Mouse (Mus musculus) MEL (cell line): ENCODE results near the gene Pcx. TPM values are rescaled to one million over a fixed set of nuclear protein-coding genes. Genes with fewer than 3 reads are reported as not detected.

Source experiments
- DNase-seq: peaks from one replicate; pipeline ENCODE4 v3.0.0; 2011; ENCODE audit warnings: low read depth, low spot score
- H3K27ac ChIP-seq: 2 replicates; pipeline ENCODE4 v1.5.1; 2012; ENCODE audit warnings: low read depth, mild to moderate bottlenecking, control low read depth, low read length, moderate library complexity; ENCODE audit not compliant: control insufficient read depth
- H3K27me3 ChIP-seq, 2 experiments: fragments of 150-350 bp in 1 of 2; sonication (generic) in 1 of 2; 2 replicates each; pipeline ENCODE4 v1.6.1; 2012; ENCODE audit warnings: low read length in 2 of 2, mild to moderate bottlenecking in 2 of 2, improper control_type of control experiment in 1 of 2, moderate library complexity in 1 of 2; ENCODE audit not compliant: insufficient read depth in 2 of 2, control insufficient read depth in 1 of 2
- H3K36me3 ChIP-seq, 2 experiments: 2 replicates each; pipeline ENCODE4 v1.6.1; 2012 to 2014; ENCODE audit warnings: low read length in 2 of 2, improper control_type of control experiment in 1 of 2, inconsistent platforms in 1 of 2, mild to moderate bottlenecking in 1 of 2; ENCODE audit not compliant: insufficient read depth in 2 of 2, control insufficient read depth in 1 of 2
- H3K4me1 ChIP-seq, 2 experiments: fragments of 150-350 bp in 1 of 2; sonication (generic) in 1 of 2; 2 replicates each; pipeline ENCODE4 v1.6.1; 2012; ENCODE audit warnings: low read length in 2 of 2, improper control_type of control experiment in 1 of 2, mild to moderate bottlenecking in 1 of 2; ENCODE audit not compliant: insufficient read depth in 2 of 2, control insufficient read depth in 1 of 2
- H3K4me3 ChIP-seq, 2 experiments: fragments of 150-350 bp in 1 of 2; sonication (generic) in 1 of 2; 2 replicates each; pipeline ENCODE4 v1.5.1; 2012; ENCODE audit warnings: low read depth in 2 of 2, low read length in 2 of 2, mild to moderate bottlenecking in 2 of 2, moderate library complexity in 2 of 2, control low read depth in 1 of 2, improper control_type of control experiment in 1 of 2; ENCODE audit not compliant: control insufficient read depth in 1 of 2, insufficient read depth in 1 of 2
- H3K79me2 ChIP-seq: 2 replicates; pipeline ENCODE4 v1.6.1; 2012; ENCODE audit warnings: mild to moderate bottlenecking, low read length, moderate library complexity; ENCODE audit not compliant: control insufficient read depth, poor library complexity, insufficient read depth
- H3K9ac ChIP-seq: 2 replicates; pipeline ENCODE4 v1.6.1; 2012; ENCODE audit warnings: low read depth, mild to moderate bottlenecking, control low read depth, low read length, moderate library complexity; ENCODE audit not compliant: control insufficient read depth, poor library complexity, severe bottlenecking
- H3K9me3 ChIP-seq: fragments of 150-350 bp; sonication (generic); replicated peaks from 2 replicates; pipeline ENCODE4 v1.6.1; 2012; ENCODE audit warnings: mild to moderate bottlenecking, low read length, improper control_type of control experiment, moderate library complexity; ENCODE audit not compliant: insufficient read depth
- BHLHE40 ChIP-seq: IDR thresholded peaks from 2 replicates; pipeline ENCODE4 v1.6.1; 2012; ENCODE audit warnings: low read depth, mild to moderate bottlenecking, inconsistent platforms, low read length, improper control_type of control experiment, borderline replicate concordance
- CTCF ChIP-seq, 3 experiments: IDR thresholded peaks in 2 of 3; conservative IDR thresholded peaks in 1 of 3; 2 replicates each; pipeline ENCODE4 v1.5.1; 2011 to 2012; ENCODE audit warnings: low read length in 3 of 3, low read depth in 2 of 3, mild to moderate bottlenecking in 2 of 3, improper control_type of control experiment in 1 of 3, inconsistent platforms in 1 of 3, mixed read lengths in 1 of 3, moderate library complexity in 1 of 3; ENCODE audit not compliant: control insufficient read depth in 1 of 3, insufficient read depth in 1 of 3, poor library complexity in 1 of 3, severe bottlenecking in 1 of 3
- E2F4 ChIP-seq: IDR thresholded peaks from 2 replicates; pipeline ENCODE4 v1.6.1; 2011; ENCODE audit warnings: low read depth, low read length, improper control_type of control experiment, borderline replicate concordance
- EP300 ChIP-seq, 2 experiments: IDR thresholded peaks; 2 replicates each; pipeline ENCODE4 v1.6.1; 2011; ENCODE audit warnings: improper control_type of control experiment in 2 of 2, low read length in 2 of 2, low read depth in 1 of 2, mild to moderate bottlenecking in 1 of 2
- ETS1 ChIP-seq: IDR thresholded peaks from 2 replicates; pipeline ENCODE4 v1.6.1; 2012; ENCODE audit warnings: low read depth, mild to moderate bottlenecking, inconsistent platforms, low read length, improper control_type of control experiment, moderate library complexity
- GABPA ChIP-seq: IDR thresholded peaks from 2 replicates; pipeline ENCODE4 v1.6.1; 2012; ENCODE audit warnings: low read depth, mild to moderate bottlenecking, inconsistent platforms, low read length, improper control_type of control experiment, moderate library complexity
- HCFC1 ChIP-seq: IDR thresholded peaks from 2 replicates; pipeline ENCODE4 v1.6.1; 2012; ENCODE audit warnings: low read depth, mild to moderate bottlenecking, inconsistent platforms, low read length, improper control_type of control experiment, moderate library complexity
- JUND ChIP-seq: IDR thresholded peaks from 2 replicates; pipeline ENCODE4 v1.6.1; 2011; ENCODE audit warnings: low read depth, mild to moderate bottlenecking, improper control_type of control experiment, low read length
- KAT2A ChIP-seq: conservative IDR thresholded peaks from 2 replicates; pipeline ENCODE4 v1.6.1; 2012; ENCODE audit warnings: low read depth, low read length, improper control_type of control experiment, inconsistent platforms
- MAFK ChIP-seq: IDR thresholded peaks from 2 replicates; pipeline ENCODE4 v1.6.1; 2011; ENCODE audit warnings: low read depth, mild to moderate bottlenecking, low read length, improper control_type of control experiment, borderline replicate concordance
- MAZ ChIP-seq: IDR thresholded peaks from 2 replicates; pipeline ENCODE4 v1.6.1; 2012; ENCODE audit warnings: low read depth, mild to moderate bottlenecking, inconsistent platforms, low read length, improper control_type of control experiment
- MEF2A ChIP-seq: IDR thresholded peaks from 2 replicates; pipeline ENCODE4 v1.6.1; 2014; ENCODE audit warnings: low read depth, mild to moderate bottlenecking, inconsistent platforms, low read length, improper control_type of control experiment; ENCODE audit not compliant: poor library complexity, insufficient replicate concordance, severe bottlenecking; ENCODE audit errors: extremely low read depth
- MYC ChIP-seq: IDR thresholded peaks from 2 replicates; pipeline ENCODE4 v1.6.1; 2011; ENCODE audit warnings: low read depth, mild to moderate bottlenecking, low read length, improper control_type of control experiment, moderate library complexity
- NELFE ChIP-seq: IDR thresholded peaks from 2 replicates; pipeline ENCODE4 v1.6.1; 2011; ENCODE audit warnings: low read depth, low read length, improper control_type of control experiment
- NRF1 ChIP-seq: IDR thresholded peaks from 2 replicates; pipeline ENCODE4 v1.6.1; 2014; ENCODE audit warnings: low read depth, mild to moderate bottlenecking, inconsistent platforms, low read length, improper control_type of control experiment, moderate library complexity; ENCODE audit not compliant: poor library complexity, insufficient read depth, severe bottlenecking
- POLR2A ChIP-seq, 2 experiments: IDR thresholded peaks; 2 replicates each; pipeline ENCODE4 v1.6.1; 2011 to 2012; ENCODE audit warnings: low read length in 2 of 2, mild to moderate bottlenecking in 2 of 2, control low read depth in 1 of 2, improper control_type of control experiment in 1 of 2, low read depth in 1 of 2, moderate library complexity in 1 of 2; ENCODE audit not compliant: control insufficient read depth in 1 of 2, insufficient read depth in 1 of 2, poor library complexity in 1 of 2
- POLR2AphosphoS5 ChIP-seq: IDR thresholded peaks from 2 replicates; pipeline ENCODE4 v1.6.1; 2012; ENCODE audit warnings: low read depth, borderline replicate concordance, mild to moderate bottlenecking, inconsistent platforms, low read length, moderate library complexity, mixed read lengths
- RCOR1 ChIP-seq: IDR thresholded peaks from 2 replicates; pipeline ENCODE4 v1.6.1; 2012; ENCODE audit warnings: low read depth, mild to moderate bottlenecking, inconsistent platforms, low read length, improper control_type of control experiment
- SMC3 ChIP-seq: IDR thresholded peaks from 2 replicates; pipeline ENCODE4 v1.6.1; 2011; ENCODE audit warnings: low read depth, low read length, improper control_type of control experiment
- TAL1 ChIP-seq: IDR thresholded peaks from 2 replicates; pipeline ENCODE4 v1.6.1; 2012; ENCODE audit warnings: mild to moderate bottlenecking, inconsistent platforms, low read length, moderate library complexity, mixed read lengths
- USF2 ChIP-seq, 2 experiments: IDR thresholded peaks; 2 replicates each; pipeline ENCODE4 v1.6.1; 2011 to 2012; ENCODE audit warnings: improper control_type of control experiment in 2 of 2, low read length in 2 of 2, borderline replicate concordance in 1 of 2, inconsistent platforms in 1 of 2, low read depth in 1 of 2, mild to moderate bottlenecking in 1 of 2; ENCODE audit not compliant: insufficient read depth in 1 of 2
- ZC3H11A ChIP-seq: IDR thresholded peaks from 2 replicates; pipeline ENCODE4 v1.6.1; 2012; ENCODE audit warnings: low read depth, mild to moderate bottlenecking, inconsistent platforms, low read length, improper control_type of control experiment
- ZKSCAN1 ChIP-seq: IDR thresholded peaks from 2 replicates; pipeline ENCODE4 v1.6.1; 2012; ENCODE audit warnings: low read depth, mild to moderate bottlenecking, inconsistent platforms, low read length, improper control_type of control experiment, moderate library complexity
- ZMIZ1 ChIP-seq: IDR thresholded peaks from 2 replicates; pipeline ENCODE4 v1.6.1; 2012; ENCODE audit warnings: low read depth, mild to moderate bottlenecking, inconsistent platforms, low read length, improper control_type of control experiment, moderate library complexity
- ZNF384 ChIP-seq: IDR thresholded peaks from 2 replicates; pipeline ENCODE4 v1.6.1; 2012; ENCODE audit warnings: low read depth, mild to moderate bottlenecking, inconsistent platforms, low read length, improper control_type of control experiment
- polyA plus RNA-seq, 2 experiments: library from polyadenylated mRNA; stranded (reverse) in 1 of 2; unstranded in 1 of 2; fragments of >175 nt in 1 of 2; fragments of >200 nt in 1 of 2; gene quantifications; 2 replicates each; pipeline versions ENCODE4 v1.2.1 to v1.2.4; 2012; ENCODE audit warnings: low replicate concordance in 2 of 2, low read depth in 1 of 2; ENCODE audit not compliant: insufficient read length in 2 of 2, insufficient read depth in 1 of 2, missing spikeins in 1 of 2
- total RNA-seq: library from RNA; depleted of rRNA; stranded (reverse); fragments of 300-350 nt; gene quantifications from 2 replicates; pipeline ENCODE4 v1.2.3, GENCODE M21; 2012

Pcx gene
- total and polyA plus RNA-seq, 3 experiments, result 7.2 to 7.9 TPM; not detected in 1

DNA sequence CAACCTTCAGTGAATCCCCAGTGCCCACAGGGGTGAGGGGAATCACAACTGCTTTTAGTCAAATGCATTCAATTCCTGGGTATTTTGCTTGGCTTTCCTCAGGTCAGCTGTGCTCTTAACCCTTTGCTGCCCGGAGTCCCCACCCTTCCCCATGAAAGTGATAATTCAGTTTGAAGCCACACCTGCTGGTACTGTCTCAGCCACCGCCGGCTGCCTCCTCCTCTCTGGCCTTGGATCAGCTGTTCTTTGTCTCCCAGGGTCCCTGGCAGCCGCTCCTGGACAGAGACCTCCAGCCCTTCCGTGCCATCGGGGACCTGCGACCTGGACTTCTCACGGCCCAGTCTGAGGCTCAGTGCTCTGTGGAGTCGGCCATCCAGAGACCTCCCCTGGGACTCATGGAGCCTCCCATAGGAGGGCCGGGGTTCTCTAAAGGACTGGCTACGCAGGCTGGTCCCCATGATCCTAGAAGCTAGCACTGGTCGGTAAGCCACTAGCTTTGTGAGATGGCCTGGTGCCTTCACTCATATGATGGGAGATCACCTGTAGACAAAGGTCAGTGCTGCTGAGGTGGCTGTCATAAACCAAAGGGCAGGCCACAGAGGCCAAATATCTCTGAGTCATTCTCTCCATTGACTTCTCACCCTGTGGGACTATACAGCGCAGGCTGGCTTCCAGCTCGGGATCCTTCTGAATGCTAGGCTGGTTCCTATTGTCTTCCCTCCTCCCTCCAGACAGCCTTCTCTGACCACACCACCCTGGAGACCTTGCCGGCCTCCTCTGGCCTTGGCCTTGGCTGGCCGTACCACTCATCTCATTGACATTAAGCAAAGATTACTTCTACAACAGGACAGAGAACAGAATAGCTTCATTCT, 12.0 kb upstream of the Pcx start, which contains the start of gene 2010003K11Rik:
Gene 2010003K11Rik (minus strand): TSS at position 522 of the 872 bp plus-strand sequence.
- Histone ChIP-seq H3K4me3 (no peak within 1 kb of the TSS), H3K27ac (no peak within 1 kb of the TSS), H3K9ac (no peak within 1 kb of the TSS), H3K4me1 (no peaks in the 10 kb centered on the region), H3K79me2 (no peaks in the 10 kb centered on the region), H3K36me3 (no peaks in the 10 kb centered on the region), H3K27me3 (no peaks in the 10 kb centered on the region), H3K9me3 (no peaks in the 10 kb centered on the region)
- TF ChIP-seq ZC3H11A (no peak), EP300 (IDR thresholded peaks at IDR 0.05; ENCODE audit: low read depth in 1 of 2, low read length in 2 of 2) (no peak), HCFC1 (no peak), E2F4 (no peak), ETS1 (no peak), POLR2A (IDR thresholded peaks at IDR 0.05; ENCODE audit: control insufficient read depth in 1 of 2, insufficient read depth in 1 of 2, low read depth in 1 of 2, low read length in 2 of 2, poor library complexity in 1 of 2) (no peak), USF2 (IDR thresholded peaks at IDR 0.05; ENCODE audit: borderline replicate concordance in 1 of 2, insufficient read depth in 1 of 2, low read depth in 1 of 2, low read length in 2 of 2) (no peak), CTCF (IDR thresholded peaks at IDR 0.05 in 2 of 3, conservative IDR thresholded peaks at IDR 0.05 in 1 of 3; ENCODE audit: control insufficient read depth in 1 of 3, insufficient read depth in 1 of 3, low read depth in 2 of 3, low read length in 3 of 3, poor library complexity in 1 of 3, severe bottlenecking in 1 of 3) (no peak), RCOR1 (no peak), POLR2AphosphoS5 (no peak), MAFK (no peak), KAT2A (no peak), NELFE (no peak), GABPA (no peak)
- DNase-seq, result no peak

DNA sequence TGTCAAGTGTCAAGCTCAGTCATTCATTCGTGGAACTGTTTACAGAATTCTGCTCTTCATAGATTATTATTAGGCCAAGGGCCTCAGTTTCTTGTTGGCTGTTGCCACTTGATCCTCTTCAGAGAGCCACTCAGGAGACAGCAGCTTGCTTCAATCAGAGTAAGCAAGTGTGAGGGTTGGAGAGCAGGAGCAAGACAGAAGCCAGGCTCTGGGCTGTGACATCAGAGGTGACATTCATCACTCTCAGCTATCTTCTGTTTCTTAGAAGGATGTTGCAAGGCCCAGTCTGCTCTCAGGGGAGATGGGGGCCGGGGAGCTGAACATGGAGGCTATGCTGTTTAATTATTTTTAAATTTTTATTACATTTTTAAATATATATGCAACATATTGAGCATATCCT, 7.6 kb upstream of the Pcx start:
- no peak for DNase-seq
- H3K4me3 ChIP-seq, result no peak overlapping the region
- no peaks in the 10 kb centered on the region; a peak in 1 of 4 replicates for H3K4me1 ChIP-seq
- no peak overlapping the region for H3K27ac ChIP-seq
- H3K27me3 ChIP-seq, result no peaks in the 10 kb centered on the region
- H3K79me2 ChIP-seq, result no peaks in the 10 kb centered on the region
- TF ChIP-seq JUND (no peak), MYC (no peak), MAZ (no peak), TAL1 (no peak), NRF1 (no peak), CTCF (IDR thresholded peaks at IDR 0.05 in 2 of 3, conservative IDR thresholded peaks at IDR 0.05 in 1 of 3; ENCODE audit: control insufficient read depth in 1 of 3, insufficient read depth in 1 of 3, low read depth in 2 of 3, low read length in 3 of 3, poor library complexity in 1 of 3, severe bottlenecking in 1 of 3) (no peak), ETS1 (no peak), NELFE (no peak), ZKSCAN1 (no peak), SMC3 (no peak), MEF2A (no peak), ZMIZ1 (no peak), ZNF384 (no peak), BHLHE40 (no peak)
- H3K36me3 ChIP-seq, result 0 out of 4 replicates have a peak, but pooled peaks cover 0 to 1% of the 10 kb centered on the region in 2 experiments
- no peaks in the 10 kb centered on the region for H3K9me3 ChIP-seq
- H3K9ac ChIP-seq, result no peak overlapping the region
